Comparison of ENCODE assay signal across 19 mouse cellular contexts in genomic region chr16:95759151-95759987, GRCm38 (mm10). TPM values are rescaled to one million over a fixed set of nuclear protein-coding genes. Genes with fewer than 3 reads are reported as not detected.
DNase-seq lines count a peak whose midpoint lies in the region; ATAC-seq lines count a peak whose summit lies in the region.
"Had no signal": no experiment of that assay in that cellular context is flagged by ENCODE, and none has a peak within 500 bp of the region (broad histone marks: within the 10 kb centered on the region; RNA-seq: fewer than 3 reads in every experiment).

No protein-coding gene starts in this region.

- WGBS in heart, embryonic 14.5 days: 79% methylated on average over 8 of the region's 8 CpGs
- 91% methylated on average over 8 of the region's 8 CpGs for WGBS in hindbrain, embryonic 13.5 days

- H3K36me3 ChIP-seq in heart, embryonic 14.5 days (ENCODE audit: control insufficient read depth, insufficient read depth, low read length): no peaks in the 10 kb centered on the region
- no peaks in the 10 kb centered on the region for H3K36me3 ChIP-seq in hindbrain, embryonic 13.5 days
- H3K36me3 ChIP-seq: hindbrain, embryonic 15.5 days; limb, embryonic 13.5 days; lung, embryonic 15.5 days; midbrain, embryonic 15.5 days had no signal

- no peak for DNase-seq in heart, adult 11 months
- DNase-seq in brain, adult 2 months (ENCODE audit: low read depth, low spot score): peak; percentile 98
- peak; percentile 82 for DNase-seq in cerebellum, adult 11 months
- peak; percentile 62 to 69 for DNase-seq in cerebellum, postnatal 10 days
- DNase-seq in layer of hippocampus, adult 11-12 months (ENCODE audit: low spot score): no peak
- DNase-seq: adrenal gland, adult 8-10 months; kidney, adult 18-20 months had no signal

- peak overlapping the region; percentile 77 to 83 for H3K27ac ChIP-seq in heart, embryonic 14.5 days (replicated peaks in 1 of 2; ENCODE audit: control insufficient read depth in 1 of 2, insufficient read depth in 1 of 2, low read depth in 2 of 2, low read length in 2 of 2)
- H3K27ac ChIP-seq in hindbrain, embryonic 13.5 days: no peak overlapping the region
- H3K27ac ChIP-seq: hindbrain, embryonic 15.5 days; kidney, postnatal 0 days; limb, embryonic 13.5 days; liver, embryonic 14.5 days; lung, embryonic 15.5 days; midbrain, embryonic 15.5 days had no signal

- H3K9ac ChIP-seq in heart, embryonic 14.5 days (ENCODE audit: low read length): no peak overlapping the region
- no peak overlapping the region for H3K9ac ChIP-seq in hindbrain, embryonic 13.5 days
- H3K9ac ChIP-seq: hindbrain, embryonic 15.5 days; limb, embryonic 13.5 days; liver, embryonic 14.5 days; lung, embryonic 15.5 days; midbrain, embryonic 15.5 days had no signal

- H3K27me3 ChIP-seq in heart, embryonic 14.5 days (ENCODE audit: control insufficient read depth, insufficient read depth, low read length): no peaks in the 10 kb centered on the region
- H3K27me3 ChIP-seq in hindbrain, embryonic 13.5 days: no peaks in the 10 kb centered on the region
- H3K27me3 ChIP-seq: hindbrain, embryonic 15.5 days; limb, embryonic 13.5 days; lung, embryonic 15.5 days; midbrain, embryonic 15.5 days had no signal

- peaks cover 11 to 13% of the 10 kb centered on the region in 2 experiments for H3K4me1 ChIP-seq in heart, embryonic 14.5 days (ENCODE audit: control insufficient read depth in 2 of 2, insufficient read depth in 2 of 2, low read length in 2 of 2)
- no peaks in the 10 kb centered on the region for H3K4me1 ChIP-seq in hindbrain, embryonic 13.5 days (replicated peaks)
- H3K4me1 ChIP-seq: hindbrain, embryonic 15.5 days; lung, embryonic 15.5 days; midbrain, embryonic 15.5 days had no signal

- no peaks in the 10 kb centered on the region for H3K9me3 ChIP-seq in heart, embryonic 14.5 days (ENCODE audit: control insufficient read depth, low read length)
- H3K9me3 ChIP-seq in hindbrain, embryonic 13.5 days: no peaks in the 10 kb centered on the region
- H3K9me3 ChIP-seq: hindbrain, embryonic 15.5 days; limb, embryonic 13.5 days; lung, embryonic 15.5 days; midbrain, embryonic 15.5 days had no signal

- ATAC-seq in heart, embryonic 14.5 days (ENCODE audit: insufficient number of reproducible peaks, insufficient read depth, low FRiP score, low read depth): no peak
- ATAC-seq in activated CD4-positive, CD25-positive, alpha-beta regulatory T cell, adult 4 months: no peak
- no peak for ATAC-seq in hindbrain, embryonic 13.5 days (ENCODE audit: low FRiP score)
- ATAC-seq: forebrain, embryonic 14.5 days; midbrain, embryonic 15.5 days had no signal

- H3K4me2 ChIP-seq in heart, embryonic 14.5 days (ENCODE audit: low read length): no peak overlapping the region
- H3K4me2 ChIP-seq in hindbrain, embryonic 13.5 days: no peak overlapping the region
- H3K4me2 ChIP-seq: hindbrain, embryonic 15.5 days; limb, embryonic 13.5 days; lung, embryonic 15.5 days; midbrain, embryonic 15.5 days had no signal

- no peak overlapping the region for H3K4me3 ChIP-seq in heart, embryonic 14.5 days (ENCODE audit: control insufficient read depth in 1 of 2, insufficient read depth in 1 of 2, low read depth in 1 of 2, low read length in 2 of 2)
- H3K4me3 ChIP-seq in hindbrain, embryonic 13.5 days: no peak overlapping the region
- H3K4me3 ChIP-seq: erythroblast, embryonic 14.5 days; hindbrain, embryonic 15.5 days; limb, embryonic 13.5 days; lung, embryonic 15.5 days; midbrain, embryonic 15.5 days; myocyte had no signal

RNA-seq across cellular contexts. Expression of gene Ets2, which starts 57.5 kb away (rescaled TPM):
- polyA plus RNA-seq in heart, embryonic 14.5 days (2014; fragmentation: Nextera tagmentation; extraction: Ambion mirVana): 46.1 and 49.4 TPM in 2 replicates
- polyA plus RNA-seq in activated CD4-positive, CD25-positive, alpha-beta regulatory T cell, adult 4 months (2017; shearing (Covaris generic)): 1 to 10 TPM; 4.2 to 4.3 TPM
- 20.6 and 22.2 TPM in 2 replicates for polyA plus RNA-seq in hindbrain, embryonic 13.5 days (2015; fragmentation: Nextera tagmentation; extraction: Ambion mirVana)

Comparison
In these comparisons a context has a peak if more than half of its experiments do, and no peak if none do; other contexts are left out.
1. DNase-seq: peak in brain, adult 2 months (single experiment), cerebellum, adult 11 months (single experiment) and cerebellum, postnatal 10 days (2 of 2); none in heart, adult 11 months (single experiment) and layer of hippocampus, adult 11-12 months (single experiment).